Comparison of ENCODE assay signal across 8 mouse cellular contexts in genomic region chr14:61439661-61440559, GRCm38 (mm10). TPM values are rescaled to one million over a fixed set of nuclear protein-coding genes. Genes with fewer than 3 reads are reported as not detected.
DNase-seq lines count a peak whose midpoint lies in the region; ATAC-seq and TF ChIP-seq lines count a peak whose summit lies in the region.

Kpna3 (minus strand) TSS chr14:61439874.

- peak; percentile 93 to 96 for DNase-seq in gastrocnemius, adult 8-10 months (ENCODE audit: low spot score in 2 of 2)
- DNase-seq in hindlimb bud, embryonic 11.5 days (ENCODE audit: extremely low spot score, low read depth, low spot score): peak; percentile 93
- peak; percentile 82 to 96 for DNase-seq in left cerebral cortex, adult 8-10 months (ENCODE audit: low spot score in 2 of 2)
- peak; percentile 98 for DNase-seq in right cerebral cortex, postnatal 10 days (ENCODE audit: low spot score in 2 of 2)
- peak; percentile 85 for DNase-seq in urinary bladder, postnatal 25 days (ENCODE audit: low spot score)

- H3K27me3 ChIP-seq in megakaryocyte, embryonic 14.5 days (replicated peaks): no peaks in the 10 kb centered on the region

- H3K36me3 ChIP-seq in megakaryocyte, embryonic 14.5 days (replicated peaks; ENCODE audit: low read length): peaks cover 10% of the 10 kb centered on the region

- TF ChIP-seq POLR2A in cortical plate, adult 2 months (IDR thresholded peaks at IDR 0.05; ENCODE audit: extremely low read depth, insufficient read depth, low read length): peak; percentile 9; the same call in 1 of the 2 replicates

- peak within 1 kb of the TSS; percentile 100 for H3K4me3 ChIP-seq in cortical plate, adult 2 months (ENCODE audit: insufficient read depth, low read length)
- peak within 1 kb of the TSS; percentile 95 for H3K4me3 ChIP-seq in megakaryocyte, embryonic 14.5 days (replicated peaks)

- H3K4me1 ChIP-seq in cortical plate, adult 2 months (ENCODE audit: control insufficient read depth, insufficient read depth, low read length): peaks cover 6% of the 10 kb centered on the region; the same call in 1 of the 2 replicates
- H3K4me1 ChIP-seq in megakaryocyte, embryonic 14.5 days: peaks cover 41% of the 10 kb centered on the region

- TF ChIP-seq CTCF in cortical plate, adult 2 months (IDR thresholded peaks at IDR 0.05; ENCODE audit: extremely low read depth, insufficient read depth, low read length): no peak

- ATAC-seq in activated CD4-positive, CD25-positive, alpha-beta regulatory T cell, adult 4 months: peak; percentile 91

- H3K27ac ChIP-seq in cortical plate, adult 2 months (ENCODE audit: insufficient read depth, low read length): peak within 1 kb of the TSS; percentile 98

- H3K9me3 ChIP-seq in megakaryocyte, embryonic 14.5 days: no peaks in the 10 kb centered on the region

RNA-seq across cellular contexts. Expression of gene Kpna3, which starts in this region (rescaled TPM):
- 10 to 100 TPM; 40.5 to 42.7 TPM for polyA plus RNA-seq in activated CD4-positive, CD25-positive, alpha-beta regulatory T cell, adult 4 months (2017; shearing (Covaris generic))
- 46.4 and 47.6 TPM in 2 replicates for polyA plus RNA-seq in cortical plate, adult 2 months (2012; rRNA removed)
- total RNA-seq in gastrocnemius, adult 8-10 months (2022): 100 to 1,000 TPM; 113 to 141 (median 124) TPM
- 10 to 100 TPM; 68.2 to 76.2 (median 72.4) TPM for total RNA-seq in left cerebral cortex, adult 8-10 months (2022)
- polyA plus RNA-seq in megakaryocyte, embryonic 14.5 days (2012; ENCODE audit: insufficient read depth, low replicate concordance): 0.67 and 1.5 TPM in 2 replicates

Comparison
In these comparisons a context has a peak if more than half of its experiments do, and no peak if none do; other contexts are left out.
1. Peak in every context shown above with its lines: DNase-seq, ATAC-seq, H3K4me3 ChIP-seq and H3K27ac ChIP-seq.
2. RNA of gene Kpna3 (polyA plus RNA-seq): 46.4 to 47.6 TPM in cortical plate, adult 2 months and 40.5 to 42.7 TPM in activated CD4-positive, CD25-positive, alpha-beta regulatory T cell, adult 4 months; 0.67 to 1.5 TPM in megakaryocyte, embryonic 14.5 days; every median in the first group is over 10 times any median in the second.